Mouse (Mus musculus) intestine, postnatal 0 days (tissue): Measurements from ENCODE around the gene 4921524J17Rik. TPM values are rescaled to one million over a fixed set of nuclear protein-coding genes. Genes with fewer than 3 reads are reported as not detected.

Experiments
- ATAC-seq: fragments of 200-750 bp; cut with Nextera tagmentation; 2 replicates; pipeline ENCODE4 v1.8.0; 2017; ENCODE audit warnings: mild to moderate bottlenecking, moderate TSS enrichment, moderate library complexity
- H3K27ac ChIP-seq: fragments of 300-500 bp; sonication (generic); 2 replicates; pipeline ENCODE4 v1.5.1; 2014; ENCODE audit warnings: mild to moderate bottlenecking, low read depth, low read length, moderate library complexity
- H3K27me3 ChIP-seq: fragments of 300-500 bp; sonication (generic); replicated peaks from 2 replicates; pipeline ENCODE4 v1.6.1; 2014; ENCODE audit warnings: low read length, mixed read lengths; ENCODE audit not compliant: control insufficient read depth, insufficient read depth
- H3K36me3 ChIP-seq: fragments of 300-500 bp; sonication (generic); 2 replicates; pipeline ENCODE4 v1.6.1; 2014; ENCODE audit warnings: mild to moderate bottlenecking, moderate library complexity; ENCODE audit not compliant: control insufficient read depth, insufficient read depth
- H3K4me1 ChIP-seq: fragments of 300-500 bp; sonication (generic); replicated peaks from 2 replicates; pipeline ENCODE4 v1.6.1; 2014; ENCODE audit warnings: antibody characterized with exemption, low read length, mixed read lengths; ENCODE audit not compliant: control insufficient read depth, insufficient read depth
- H3K4me2 ChIP-seq: fragments of 300-500 bp; sonication (generic); replicated peaks from 2 replicates; pipeline ENCODE4 v1.6.1; 2014; ENCODE audit warnings: low read depth, mild to moderate bottlenecking, moderate library complexity
- H3K4me3 ChIP-seq: fragments of 300-500 bp; sonication (generic); 2 replicates; pipeline ENCODE4 v1.5.1; 2014; ENCODE audit warnings: low read depth, low read length
- H3K9ac ChIP-seq: fragments of 300-500 bp; sonication (generic); 2 replicates; pipeline ENCODE4 v1.6.1; 2014; ENCODE audit warnings: mild to moderate bottlenecking, low read depth, low read length
- H3K9me3 ChIP-seq: fragments of 300-500 bp; sonication (generic); 2 replicates; pipeline ENCODE4 v1.6.1; 2016; ENCODE audit warnings: mixed run types; ENCODE audit not compliant: control insufficient read depth
- CTCF ChIP-seq: sonication (generic); IDR thresholded peaks from 2 replicates; pipeline ENCODE4 v1.5.1; 2016; ENCODE audit warnings: low read depth, mild to moderate bottlenecking, control low read depth, antibody characterized with exemption, moderate library complexity
- WGBS: fragments of 180-500 bp; shearing (Covaris S2); extraction: QIAGEN DNeasy Blood & Tissue Kit; methylation state at CpG from one replicate; pipeline ENCODE4 v1.1.7; 2014; 5-methylcytosine and 5-hydroxymethylcytosine counted together
- polyA plus RNA-seq: library from polyadenylated mRNA; unstranded; fragments of >200 nt; fragmentation: Nextera tagmentation; extraction: Ambion mirVana; gene quantifications from 2 replicates; pipeline ENCODE4 v1.2.1, GENCODE M21; 2015

Gene 4921524J17Rik
- polyA plus RNA-seq, 1 experiment from 2014 or later: 24.3 TPM

- H3K36me3 ChIP-seq: no peaks in the 10 kb centered on the region
- 85% methylated on average over 3 of the region's 3 CpGs for WGBS
- ATAC-seq: no peak
- no peak overlapping the region for H3K27ac ChIP-seq
- H3K27me3 ChIP-seq: no peaks in the 10 kb centered on the region
- no peak overlapping the region for H3K4me2 ChIP-seq
- no peak overlapping the region for H3K9ac ChIP-seq
- H3K4me3 ChIP-seq: no peak overlapping the region
- H3K9me3 ChIP-seq: no peaks in the 10 kb centered on the region
- no peaks in the 10 kb centered on the region for H3K4me1 ChIP-seq
- TF ChIP-seq CTCF: peak; percentile 63
Measured at GRCm38 (mm10) chr8:85461377-85461776, 28.7 kb upstream of the 4921524J17Rik start.

- no peaks in the 10 kb centered on the region for H3K4me1 ChIP-seq
- H3K9me3 ChIP-seq: no peaks in the 10 kb centered on the region
- H3K27me3 ChIP-seq: no peaks in the 10 kb centered on the region
- no peak overlapping the region for H3K27ac ChIP-seq
- H3K36me3 ChIP-seq: no peaks in the 10 kb centered on the region
- H3K4me2 ChIP-seq: no peak overlapping the region
- 41% methylated on average over 5 of the region's 5 CpGs for WGBS
- ATAC-seq: no peak
- H3K9ac ChIP-seq: no peak overlapping the region
- TF ChIP-seq CTCF: peak; percentile 68
- no peak overlapping the region for H3K4me3 ChIP-seq
Measured at GRCm38 (mm10) chr8:85460804-85461203, 28.2 kb upstream of the 4921524J17Rik start.

- H3K4me3 ChIP-seq: no peak overlapping the region
- no peak overlapping the region for H3K9ac ChIP-seq
- ATAC-seq: no peak
- TF ChIP-seq CTCF: no peak
- no peaks in the 10 kb centered on the region for H3K36me3 ChIP-seq
- 49% methylated on average over 3 of the region's 3 CpGs for WGBS
- H3K4me2 ChIP-seq: no peak overlapping the region
- H3K4me1 ChIP-seq: no peaks in the 10 kb centered on the region
- H3K27me3 ChIP-seq: no peaks in the 10 kb centered on the region
- H3K27ac ChIP-seq: no peak overlapping the region
- H3K9me3 ChIP-seq: no peaks in the 10 kb centered on the region
Measured at GRCm38 (mm10) chr8:85459582-85459981, 26.9 kb upstream of the 4921524J17Rik start.

- no peaks in the 10 kb centered on the region for H3K27me3 ChIP-seq
- WGBS: 10% methylated on average over 14 of the region's 14 CpGs
- no peak for ATAC-seq
Measured at GRCm38 (mm10) chr8:85456536-85456935, 23.9 kb upstream of the 4921524J17Rik start.

GRCm38 (mm10) chr8:85454750-85455149, 22.1 kb upstream of the 4921524J17Rik start:
- no peaks in the 10 kb centered on the region for H3K27me3 ChIP-seq
- TF ChIP-seq CTCF: no peak
- H3K4me1 ChIP-seq: no peaks in the 10 kb centered on the region
- H3K4me2 ChIP-seq: no peak overlapping the region
- no peak overlapping the region for H3K27ac ChIP-seq
- no peak overlapping the region for H3K4me3 ChIP-seq
- ATAC-seq: no peak
- H3K36me3 ChIP-seq: no peaks in the 10 kb centered on the region
- no peaks in the 10 kb centered on the region for H3K9me3 ChIP-seq
- no peak overlapping the region for H3K9ac ChIP-seq
- 42% methylated on average over 8 of the region's 8 CpGs for WGBS

More at GRCm38 (mm10) chr8:85456536-85456935, 23.9 kb upstream of the 4921524J17Rik start:
- no peak overlapping the region for H3K27ac ChIP-seq
- H3K9ac ChIP-seq: no peak overlapping the region
- no peak overlapping the region for H3K4me2 ChIP-seq
- no peaks in the 10 kb centered on the region for H3K9me3 ChIP-seq
- H3K4me1 ChIP-seq: no peaks in the 10 kb centered on the region
- H3K4me3 ChIP-seq: no peak overlapping the region
- TF ChIP-seq CTCF: peak; percentile 92
- no peaks in the 10 kb centered on the region for H3K36me3 ChIP-seq

GRCm38 (mm10) chr8:85453256-85453655, 20.6 kb upstream of the 4921524J17Rik start:
- H3K9me3 ChIP-seq: no peaks in the 10 kb centered on the region
- H3K4me2 ChIP-seq: no peak overlapping the region
- H3K27me3 ChIP-seq: no peaks in the 10 kb centered on the region
- H3K4me3 ChIP-seq: no peak overlapping the region
- H3K9ac ChIP-seq: no peak overlapping the region
- 100% methylated on average over 2 of the region's 2 CpGs for WGBS
- no peak overlapping the region for H3K27ac ChIP-seq
- TF ChIP-seq CTCF: no peak
- ATAC-seq: no peak
- no peaks in the 10 kb centered on the region for H3K4me1 ChIP-seq
- H3K36me3 ChIP-seq: no peaks in the 10 kb centered on the region

- Histone ChIP-seq H3K4me1 (no peaks in the 10 kb centered on the region), H3K9ac (no peak overlapping the region), H3K27ac (no peak overlapping the region), H3K4me2 (peak overlapping the region; percentile 54), H3K4me3 (no peak overlapping the region), H3K36me3 (no peaks in the 10 kb centered on the region), H3K9me3 (no peaks in the 10 kb centered on the region), H3K27me3 (no peaks in the 10 kb centered on the region)
- 13% methylated on average over 14 of the region's 14 CpGs for WGBS
- TF ChIP-seq CTCF: no peak
- no peak for ATAC-seq
Measured at GRCm38 (mm10) chr8:85452328-85452727, 19.7 kb upstream of the 4921524J17Rik start.
